8 mouse cellular contexts compared by ENCODE assay signal in genomic region chr4:115056371-115056920, GRCm38 (mm10). TPM values are rescaled to one million over a fixed set of nuclear protein-coding genes. Genes with fewer than 3 reads are reported as not detected.
A peak's percentile ranks its signal among the peaks of the same experiment; 100 is the strongest.
DNase-seq lines count a peak whose midpoint lies in the region; ATAC-seq and TF ChIP-seq lines count a peak whose summit lies in the region.

Gene Tal1 (plus strand): TSS chr4:115056426.

- peak within 1 kb of the TSS; percentile 17; the same call in 1 of the 2 replicates for H3K9ac ChIP-seq in forebrain, embryonic 14.5 days (ENCODE audit: low read length)
- H3K9ac ChIP-seq in hindbrain, postnatal 0 days (replicated peaks; ENCODE audit: low read length): peak within 1 kb of the TSS; percentile 18; the same call in 1 of the 2 replicates
- peak within 1 kb of the TSS; percentile 69 for H3K9ac ChIP-seq in lung, embryonic 16.5 days (ENCODE audit: low read length)

- H3K4me3 ChIP-seq in forebrain, embryonic 14.5 days (ENCODE audit: low read depth, low read length): peak within 1 kb of the TSS; percentile 22
- peak within 1 kb of the TSS; percentile 29 for H3K4me3 ChIP-seq in hindbrain, postnatal 0 days (ENCODE audit: low read length)
- H3K4me3 ChIP-seq in lung, embryonic 16.5 days (ENCODE audit: low read length): peak within 1 kb of the TSS; percentile 54

- ATAC-seq in forebrain, embryonic 14.5 days: peak; percentile 44
- peak; percentile 45; the same call in 1 of the 2 replicates for ATAC-seq in hindbrain, postnatal 0 days
- peak; percentile 47 for ATAC-seq in lung, embryonic 16.5 days (ENCODE audit: low read depth)

- no peaks in the 10 kb centered on the region for H3K36me3 ChIP-seq in forebrain, embryonic 14.5 days (ENCODE audit: control insufficient read depth, insufficient read depth, low read length)
- H3K36me3 ChIP-seq in hindbrain, postnatal 0 days (ENCODE audit: insufficient read depth, low read length): no peaks in the 10 kb centered on the region
- H3K36me3 ChIP-seq in lung, embryonic 16.5 days (ENCODE audit: control insufficient read depth, insufficient read depth, low read length): no peaks in the 10 kb centered on the region

- DNase-seq in ES-CJ7 (ENCODE audit: low read depth, low spot score): peak; percentile 56
- DNase-seq in adrenal gland, postnatal 14 days: peak; percentile 52
- peak; percentile 36 for DNase-seq in forebrain, embryonic 14.5 days (ENCODE audit: low spot score)
- DNase-seq in hindbrain, postnatal 0 days (ENCODE audit: low spot score): no peak
- peak; percentile 82 for DNase-seq in spleen, adult 12 weeks (ENCODE audit: low spot score)
- DNase-seq in left cerebral cortex, adult 9 months (ENCODE audit: low spot score in 2 of 2): no peak
- no peak for DNase-seq in layer of hippocampus, adult 11-12 months (ENCODE audit: low spot score)

- peaks cover 7% of the 10 kb centered on the region for H3K4me1 ChIP-seq in forebrain, embryonic 14.5 days (ENCODE audit: control insufficient read depth, insufficient read depth, low read length)
- peaks cover 5% of the 10 kb centered on the region for H3K4me1 ChIP-seq in hindbrain, postnatal 0 days (ENCODE audit: insufficient read depth, low read length)
- H3K4me1 ChIP-seq in lung, embryonic 16.5 days (replicated peaks; ENCODE audit: control insufficient read depth, insufficient read depth, low read length): peaks cover 20% of the 10 kb centered on the region

- H3K27me3 ChIP-seq in forebrain, embryonic 14.5 days (replicated peaks; ENCODE audit: control insufficient read depth, insufficient read depth, low read length): peaks cover 86% of the 10 kb centered on the region
- peaks cover 66% of the 10 kb centered on the region for H3K27me3 ChIP-seq in hindbrain, postnatal 0 days (ENCODE audit: insufficient read depth, low read length)
- peaks cover 82% of the 10 kb centered on the region for H3K27me3 ChIP-seq in lung, embryonic 16.5 days (ENCODE audit: control insufficient read depth, insufficient read depth, low read depth, low read length)

- H3K27ac ChIP-seq in forebrain, embryonic 14.5 days (ENCODE audit: low read depth, low read length): peak within 1 kb of the TSS; percentile 33; the same call in 1 of the 2 replicates
- H3K27ac ChIP-seq in hindbrain, postnatal 0 days: peak within 1 kb of the TSS; percentile 54; the same call in 1 of the 2 replicates
- peak within 1 kb of the TSS; percentile 76 for H3K27ac ChIP-seq in lung, embryonic 16.5 days (ENCODE audit: low read length)

- TF ChIP-seq CTCF in hindbrain, postnatal 0 days (IDR thresholded peaks at IDR 0.05; ENCODE audit: low read depth): no peak

- 1% methylated on average over 55 of the region's 60 CpGs for WGBS in forebrain, embryonic 14.5 days
- WGBS in hindbrain, postnatal 0 days: 1% methylated on average over 56 of the region's 60 CpGs
- 0% methylated on average over 59 of the region's 60 CpGs for WGBS in lung, embryonic 16.5 days

- no peaks in the 10 kb centered on the region for H3K9me3 ChIP-seq in forebrain, embryonic 14.5 days (replicated peaks; ENCODE audit: control insufficient read depth, low read length)
- H3K9me3 ChIP-seq in hindbrain, postnatal 0 days (ENCODE audit: low read length): no peaks in the 10 kb centered on the region
- H3K9me3 ChIP-seq in lung, embryonic 16.5 days (ENCODE audit: control insufficient read depth, low read length): no peaks in the 10 kb centered on the region

- H3K4me2 ChIP-seq in forebrain, embryonic 14.5 days (ENCODE audit: low read length): peak within 1 kb of the TSS; percentile 43
- peak within 1 kb of the TSS; percentile 42 for H3K4me2 ChIP-seq in hindbrain, postnatal 0 days (ENCODE audit: low read depth, low read length)
- H3K4me2 ChIP-seq in lung, embryonic 16.5 days (ENCODE audit: low read depth, low read length): peak within 1 kb of the TSS; percentile 74

RNA-seq across cellular contexts. Expression of gene Tal1, which starts in this region (rescaled TPM):
- total RNA-seq in adrenal gland, postnatal 14 days (2021): 5.2 and 7.3 TPM in 2 replicates
- 1.0 and 1.1 TPM in 2 replicates for polyA plus RNA-seq in forebrain, embryonic 14.5 days (2014; fragmentation: Nextera tagmentation; extraction: Ambion mirVana)
- 18.1 and 19.4 TPM in 2 replicates for total RNA-seq in hindbrain, postnatal 0 days (2014; rRNA removed)
- polyA plus RNA-seq in hindbrain, postnatal 0 days (2015; fragmentation: Nextera tagmentation; extraction: Ambion mirVana): 1.1 and 1.6 TPM in 2 replicates
- 1.6 and 1.7 TPM in 2 replicates for polyA plus RNA-seq in lung, embryonic 16.5 days (2015; fragmentation: Nextera tagmentation; extraction: Ambion mirVana)

Comparison
In these comparisons a context has a peak if more than half of its experiments do, and no peak if none do; other contexts are left out.
1. DNase-seq: peak in ES-CJ7 (single experiment), adrenal gland, postnatal 14 days (single experiment), forebrain, embryonic 14.5 days (single experiment) and spleen, adult 12 weeks (single experiment); none in hindbrain, postnatal 0 days (single experiment), left cerebral cortex, adult 9 months (0 of 2) and layer of hippocampus, adult 11-12 months (single experiment).
2. H3K9ac ChIP-seq: peak in every context shown above with its lines; median percentile 69 in lung, embryonic 16.5 days; 18 in hindbrain, postnatal 0 days; 17 in forebrain, embryonic 14.5 days.
3. Peak in every context shown above with its lines, with median percentiles within 50 percentile points of each other: ATAC-seq, H3K27ac ChIP-seq, H3K4me2 ChIP-seq and H3K4me3 ChIP-seq.